Mouse (Mus musculus) MEL (cell line): ENCODE measurements at regions not wholly inside any gene's neighbourhood (a gene's known extent, or its start where the extent isn't known, plus 50 kb on each side); places are given as distances from the start of the nearest gene placed in this dataset.

Source experiments
- DNase-seq: peaks from one replicate; pipeline ENCODE4 v3.0.0; 2011; ENCODE audit warnings: low read depth, low spot score
- H3K27ac ChIP-seq: 2 replicates; pipeline ENCODE4 v1.5.1; 2012; ENCODE audit warnings: low read depth, mild to moderate bottlenecking, control low read depth, low read length, moderate library complexity; ENCODE audit not compliant: control insufficient read depth
- H3K27me3 ChIP-seq, 2 experiments: fragments of 150-350 bp in 1 of 2; sonication (generic) in 1 of 2; 2 replicates each; pipeline ENCODE4 v1.6.1; 2012; ENCODE audit warnings: low read length in 2 of 2, mild to moderate bottlenecking in 2 of 2, improper control_type of control experiment in 1 of 2, moderate library complexity in 1 of 2; ENCODE audit not compliant: insufficient read depth in 2 of 2, control insufficient read depth in 1 of 2
- H3K36me3 ChIP-seq, 2 experiments: 2 replicates each; pipeline ENCODE4 v1.6.1; 2012 to 2014; ENCODE audit warnings: low read length in 2 of 2, improper control_type of control experiment in 1 of 2, inconsistent platforms in 1 of 2, mild to moderate bottlenecking in 1 of 2; ENCODE audit not compliant: insufficient read depth in 2 of 2, control insufficient read depth in 1 of 2
- H3K4me1 ChIP-seq, 2 experiments: fragments of 150-350 bp in 1 of 2; sonication (generic) in 1 of 2; 2 replicates each; pipeline ENCODE4 v1.6.1; 2012; ENCODE audit warnings: low read length in 2 of 2, improper control_type of control experiment in 1 of 2, mild to moderate bottlenecking in 1 of 2; ENCODE audit not compliant: insufficient read depth in 2 of 2, control insufficient read depth in 1 of 2
- H3K4me3 ChIP-seq, 2 experiments: fragments of 150-350 bp in 1 of 2; sonication (generic) in 1 of 2; 2 replicates each; pipeline ENCODE4 v1.5.1; 2012; ENCODE audit warnings: low read depth in 2 of 2, low read length in 2 of 2, mild to moderate bottlenecking in 2 of 2, moderate library complexity in 2 of 2, control low read depth in 1 of 2, improper control_type of control experiment in 1 of 2; ENCODE audit not compliant: control insufficient read depth in 1 of 2, insufficient read depth in 1 of 2
- H3K79me2 ChIP-seq: 2 replicates; pipeline ENCODE4 v1.6.1; 2012; ENCODE audit warnings: mild to moderate bottlenecking, low read length, moderate library complexity; ENCODE audit not compliant: control insufficient read depth, poor library complexity, insufficient read depth
- H3K9ac ChIP-seq: 2 replicates; pipeline ENCODE4 v1.6.1; 2012; ENCODE audit warnings: low read depth, mild to moderate bottlenecking, control low read depth, low read length, moderate library complexity; ENCODE audit not compliant: control insufficient read depth, poor library complexity, severe bottlenecking
- H3K9me3 ChIP-seq: fragments of 150-350 bp; sonication (generic); replicated peaks from 2 replicates; pipeline ENCODE4 v1.6.1; 2012; ENCODE audit warnings: mild to moderate bottlenecking, low read length, improper control_type of control experiment, moderate library complexity; ENCODE audit not compliant: insufficient read depth
- CHD2 ChIP-seq: IDR thresholded peaks from 2 replicates; pipeline ENCODE4 v1.6.1; 2011; ENCODE audit warnings: low read length, improper control_type of control experiment
- CTCF ChIP-seq, 3 experiments: IDR thresholded peaks in 2 of 3; conservative IDR thresholded peaks in 1 of 3; 2 replicates each; pipeline ENCODE4 v1.5.1; 2011 to 2012; ENCODE audit warnings: low read length in 3 of 3, low read depth in 2 of 3, mild to moderate bottlenecking in 2 of 3, improper control_type of control experiment in 1 of 3, inconsistent platforms in 1 of 3, mixed read lengths in 1 of 3, moderate library complexity in 1 of 3; ENCODE audit not compliant: control insufficient read depth in 1 of 3, insufficient read depth in 1 of 3, poor library complexity in 1 of 3, severe bottlenecking in 1 of 3
- E2F4 ChIP-seq: IDR thresholded peaks from 2 replicates; pipeline ENCODE4 v1.6.1; 2011; ENCODE audit warnings: low read depth, low read length, improper control_type of control experiment, borderline replicate concordance
- ELF1 ChIP-seq: IDR thresholded peaks from 2 replicates; pipeline ENCODE4 v1.6.1; 2014; ENCODE audit warnings: low read depth, mild to moderate bottlenecking, inconsistent platforms, low read length, improper control_type of control experiment, moderate library complexity
- EP300 ChIP-seq, 2 experiments: IDR thresholded peaks; 2 replicates each; pipeline ENCODE4 v1.6.1; 2011; ENCODE audit warnings: improper control_type of control experiment in 2 of 2, low read length in 2 of 2, low read depth in 1 of 2, mild to moderate bottlenecking in 1 of 2
- GATA1 ChIP-seq: IDR thresholded peaks from 2 replicates; pipeline ENCODE4 v1.6.1; 2011; ENCODE audit warnings: low read depth, low read length, improper control_type of control experiment
- JUND ChIP-seq: IDR thresholded peaks from 2 replicates; pipeline ENCODE4 v1.6.1; 2011; ENCODE audit warnings: low read depth, mild to moderate bottlenecking, improper control_type of control experiment, low read length
- KAT2A ChIP-seq: conservative IDR thresholded peaks from 2 replicates; pipeline ENCODE4 v1.6.1; 2012; ENCODE audit warnings: low read depth, low read length, improper control_type of control experiment, inconsistent platforms
- MAFK ChIP-seq: IDR thresholded peaks from 2 replicates; pipeline ENCODE4 v1.6.1; 2011; ENCODE audit warnings: low read depth, mild to moderate bottlenecking, low read length, improper control_type of control experiment, borderline replicate concordance
- MAX ChIP-seq: IDR thresholded peaks from 2 replicates; pipeline ENCODE4 v1.6.1; 2011; ENCODE audit warnings: low read length, improper control_type of control experiment
- MAZ ChIP-seq: IDR thresholded peaks from 2 replicates; pipeline ENCODE4 v1.6.1; 2012; ENCODE audit warnings: low read depth, mild to moderate bottlenecking, inconsistent platforms, low read length, improper control_type of control experiment
- MEF2A ChIP-seq: IDR thresholded peaks from 2 replicates; pipeline ENCODE4 v1.6.1; 2014; ENCODE audit warnings: low read depth, mild to moderate bottlenecking, inconsistent platforms, low read length, improper control_type of control experiment; ENCODE audit not compliant: poor library complexity, insufficient replicate concordance, severe bottlenecking; ENCODE audit errors: extremely low read depth
- MYC ChIP-seq: IDR thresholded peaks from 2 replicates; pipeline ENCODE4 v1.6.1; 2011; ENCODE audit warnings: low read depth, mild to moderate bottlenecking, low read length, improper control_type of control experiment, moderate library complexity
- POLR2A ChIP-seq, 2 experiments: IDR thresholded peaks; 2 replicates each; pipeline ENCODE4 v1.6.1; 2011 to 2012; ENCODE audit warnings: low read length in 2 of 2, mild to moderate bottlenecking in 2 of 2, control low read depth in 1 of 2, improper control_type of control experiment in 1 of 2, low read depth in 1 of 2, moderate library complexity in 1 of 2; ENCODE audit not compliant: control insufficient read depth in 1 of 2, insufficient read depth in 1 of 2, poor library complexity in 1 of 2
- POLR2AphosphoS2 ChIP-seq: IDR thresholded peaks from 2 replicates; pipeline ENCODE4 v1.6.1; 2011; ENCODE audit warnings: low read length, improper control_type of control experiment
- POLR2AphosphoS5 ChIP-seq: IDR thresholded peaks from 2 replicates; pipeline ENCODE4 v1.6.1; 2012; ENCODE audit warnings: low read depth, borderline replicate concordance, mild to moderate bottlenecking, inconsistent platforms, low read length, moderate library complexity, mixed read lengths
- RCOR1 ChIP-seq: IDR thresholded peaks from 2 replicates; pipeline ENCODE4 v1.6.1; 2012; ENCODE audit warnings: low read depth, mild to moderate bottlenecking, inconsistent platforms, low read length, improper control_type of control experiment
- SMC3 ChIP-seq: IDR thresholded peaks from 2 replicates; pipeline ENCODE4 v1.6.1; 2011; ENCODE audit warnings: low read depth, low read length, improper control_type of control experiment
- TBP ChIP-seq: IDR thresholded peaks from 2 replicates; pipeline ENCODE4 v1.8.0; 2011; ENCODE audit warnings: low read depth, low read length, improper control_type of control experiment
- TCF12 ChIP-seq: IDR thresholded peaks from 2 replicates; pipeline ENCODE4 v1.6.1; 2014; ENCODE audit warnings: low read depth, mild to moderate bottlenecking, inconsistent platforms, low read length, improper control_type of control experiment, moderate library complexity
- UBTF ChIP-seq: IDR thresholded peaks from 2 replicates; pipeline ENCODE4 v1.6.1; 2012; ENCODE audit warnings: low read depth, mild to moderate bottlenecking, inconsistent platforms, low read length, improper control_type of control experiment, moderate library complexity, borderline replicate concordance; ENCODE audit not compliant: insufficient read depth
- USF1 ChIP-seq: IDR thresholded peaks from 2 replicates; pipeline ENCODE4 v1.6.1; 2014; ENCODE audit warnings: low read depth, mild to moderate bottlenecking, inconsistent platforms, low read length, improper control_type of control experiment, moderate library complexity
- ZC3H11A ChIP-seq: IDR thresholded peaks from 2 replicates; pipeline ENCODE4 v1.6.1; 2012; ENCODE audit warnings: low read depth, mild to moderate bottlenecking, inconsistent platforms, low read length, improper control_type of control experiment
- ZKSCAN1 ChIP-seq: IDR thresholded peaks from 2 replicates; pipeline ENCODE4 v1.6.1; 2012; ENCODE audit warnings: low read depth, mild to moderate bottlenecking, inconsistent platforms, low read length, improper control_type of control experiment, moderate library complexity
- ZMIZ1 ChIP-seq: IDR thresholded peaks from 2 replicates; pipeline ENCODE4 v1.6.1; 2012; ENCODE audit warnings: low read depth, mild to moderate bottlenecking, inconsistent platforms, low read length, improper control_type of control experiment, moderate library complexity
- ZNF384 ChIP-seq: IDR thresholded peaks from 2 replicates; pipeline ENCODE4 v1.6.1; 2012; ENCODE audit warnings: low read depth, mild to moderate bottlenecking, inconsistent platforms, low read length, improper control_type of control experiment

GRCm38 (mm10) chr3:11668960-11669359 is 1333.5 kb upstream of the Gm38303 start:
- H3K4me1 ChIP-seq: no peaks in the 10 kb centered on the region
- no peaks in the 10 kb centered on the region for H3K36me3 ChIP-seq
- peak; percentile 3 for DNase-seq
- no peaks in the 10 kb centered on the region for H3K27me3 ChIP-seq
- no peaks in the 10 kb centered on the region for H3K9me3 ChIP-seq
- H3K4me3 ChIP-seq: no peak overlapping the region
- no peak for TF ChIP-seq UBTF
- TF ChIP-seq GATA1: peak; percentile 29; the same call in 1 of the 2 replicates
- TF ChIP-seq MAFK: no peak
- no peaks in the 10 kb centered on the region for H3K79me2 ChIP-seq
- H3K9ac ChIP-seq: no peak overlapping the region
- H3K27ac ChIP-seq: no peak overlapping the region

- H3K27me3 ChIP-seq: no peaks in the 10 kb centered on the region
- H3K9me3 ChIP-seq: no peaks in the 10 kb centered on the region
- no peak for DNase-seq
- no peaks in the 10 kb centered on the region for H3K36me3 ChIP-seq
- H3K4me1 ChIP-seq: no peaks in the 10 kb centered on the region
- no peak overlapping the region for H3K4me3 ChIP-seq
- no peaks in the 10 kb centered on the region for H3K79me2 ChIP-seq
- no peak overlapping the region for H3K27ac ChIP-seq
- TF ChIP-seq EP300 (IDR thresholded peaks at IDR 0.05; ENCODE audit: low read depth in 1 of 2, low read length in 2 of 2): no peak
- TF ChIP-seq GATA1: no peak
- no peak for TF ChIP-seq CTCF (IDR thresholded peaks at IDR 0.05 in 2 of 3, conservative IDR thresholded peaks at IDR 0.05 in 1 of 3; ENCODE audit: control insufficient read depth in 1 of 3, insufficient read depth in 1 of 3, low read depth in 2 of 3, low read length in 3 of 3, poor library complexity in 1 of 3, severe bottlenecking in 1 of 3)
- TF ChIP-seq POLR2AphosphoS5: no peak
- no peak for TF ChIP-seq CHD2
- no peak for TF ChIP-seq POLR2AphosphoS2
- no peak for TF ChIP-seq ELF1
- TF ChIP-seq TCF12: no peak
- TF ChIP-seq E2F4: no peak
- H3K9ac ChIP-seq: no peak overlapping the region
Measured at GRCm38 (mm10) chr3:11639329-11639728, 1303.8 kb upstream of the Gm38303 start.

GRCm38 (mm10) chr3:11601496-11601895 is 1266.0 kb upstream of the Gm38303 start:
- no peak for DNase-seq
- no peak overlapping the region for H3K4me3 ChIP-seq
- no peaks in the 10 kb centered on the region for H3K9me3 ChIP-seq
- H3K4me1 ChIP-seq: no peaks in the 10 kb centered on the region
- H3K27ac ChIP-seq: no peak overlapping the region
- H3K27me3 ChIP-seq: no peaks in the 10 kb centered on the region
- no peaks in the 10 kb centered on the region for H3K79me2 ChIP-seq
- no peaks in the 10 kb centered on the region for H3K36me3 ChIP-seq
- H3K9ac ChIP-seq: no peak overlapping the region
- TF ChIP-seq SMC3 (no peak), ZC3H11A (no peak), ZMIZ1 (no peak), POLR2A (IDR thresholded peaks at IDR 0.05; ENCODE audit: control insufficient read depth in 1 of 2, insufficient read depth in 1 of 2, low read depth in 1 of 2, low read length in 2 of 2, poor library complexity in 1 of 2) (no peak), KAT2A (no peak), MAZ (no peak), ZNF384 (no peak), MAX (no peak), MYC (no peak), ZKSCAN1 (no peak), UBTF (no peak), USF1 (no peak), JUND (no peak), GATA1 (no peak), RCOR1 (no peak), MEF2A (no peak), TBP (no peak), POLR2AphosphoS5 (no peak), CHD2 (no peak)
